Mouse (Mus musculus): ENCODE data around the gene Wdr92. TPM values are rescaled to one million over a fixed set of nuclear protein-coding genes. Genes with fewer than 3 reads are reported as not detected.
"Not testable (repeated sequence)": the region's sequence is repeated elsewhere in the genome, so short reads cannot be mapped to it uniquely, and the experiment has no call there.

Wdr92 gene
- total RNA-seq, 1 experiment from 2014 or later = 19.8 TPM

DNA sequence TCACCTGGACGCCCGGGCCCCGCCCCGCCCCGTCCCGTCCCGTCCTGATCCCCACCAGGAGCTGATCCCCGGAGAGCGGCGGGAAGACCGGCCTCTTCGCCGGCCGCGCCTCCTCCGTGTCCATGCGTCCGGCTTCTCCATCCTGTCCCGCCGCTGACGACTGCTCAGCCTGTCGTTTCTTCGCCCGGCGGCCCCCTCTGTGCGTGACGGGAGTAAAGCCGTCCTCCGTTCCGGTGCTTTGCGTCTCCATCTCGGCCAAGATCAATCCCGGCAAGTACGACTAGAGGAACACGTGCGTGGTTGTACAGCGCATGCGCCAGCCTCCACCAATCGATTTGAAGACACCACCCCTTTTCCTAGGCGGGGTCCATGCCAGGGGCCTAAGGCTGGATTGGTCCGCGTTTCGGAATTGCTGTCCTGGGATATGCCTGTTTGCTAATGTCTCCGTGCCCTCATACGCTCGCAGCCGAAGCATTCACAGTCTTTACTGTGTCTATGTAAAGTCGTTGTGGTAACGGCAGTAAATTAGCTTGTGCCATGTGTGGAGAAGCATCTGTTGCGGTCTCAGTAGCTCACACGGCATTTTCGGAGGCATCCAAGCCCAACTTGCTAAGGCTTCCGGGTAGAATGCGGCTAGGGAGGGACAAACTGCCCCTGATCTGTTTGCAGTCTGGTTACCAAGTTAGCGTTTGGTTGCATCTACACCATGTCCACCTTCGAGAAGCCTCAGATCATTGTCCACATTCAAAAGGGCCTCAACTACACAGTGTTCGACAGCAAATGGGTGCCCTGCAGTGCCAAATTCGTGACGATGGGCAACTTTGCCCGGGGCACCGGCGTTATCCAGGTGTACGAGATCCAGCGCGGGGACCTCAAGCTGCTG, 29.6 kb downstream of the Wdr92 start, which contains the start of gene Pno1:
Pno1 (minus strand) TSS at position 311 of the 883 bp plus-strand sequence.
- peak; percentile 95 for DNase-seq

GRCm38 (mm10) chr11:17212141-17212495, 30.2 kb downstream of the Wdr92 start:
- DNase-seq = no peak

- no peak for DNase-seq
These were observed 31.1 kb downstream of the Wdr92 start for GRCm38 (mm10) chr11:17212903-17213509.

GRCm38 (mm10) chr11:17215475-17215874, 33.6 kb downstream of the Wdr92 start:
- DNase-seq = no peak

DNA sequence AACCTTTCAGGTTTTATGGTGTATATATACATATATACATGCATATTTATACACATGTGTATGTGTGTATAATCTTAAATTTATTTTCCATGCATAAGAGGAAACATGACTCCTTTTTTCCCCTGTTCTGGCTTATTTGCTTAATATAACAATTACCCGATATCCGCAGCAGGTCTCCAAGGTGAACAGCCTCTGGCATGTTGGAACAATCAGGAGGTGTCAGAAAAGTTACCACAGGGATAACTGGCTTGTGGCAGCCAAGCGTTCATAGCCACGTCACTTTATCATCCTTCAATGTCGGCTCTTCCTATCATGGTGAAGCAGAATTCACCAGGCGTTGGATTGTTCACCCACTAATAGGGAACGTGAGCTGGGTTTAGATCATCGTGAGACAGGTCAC, 39.2 kb downstream of the Wdr92 start:
- no peak for DNase-seq

DNA sequence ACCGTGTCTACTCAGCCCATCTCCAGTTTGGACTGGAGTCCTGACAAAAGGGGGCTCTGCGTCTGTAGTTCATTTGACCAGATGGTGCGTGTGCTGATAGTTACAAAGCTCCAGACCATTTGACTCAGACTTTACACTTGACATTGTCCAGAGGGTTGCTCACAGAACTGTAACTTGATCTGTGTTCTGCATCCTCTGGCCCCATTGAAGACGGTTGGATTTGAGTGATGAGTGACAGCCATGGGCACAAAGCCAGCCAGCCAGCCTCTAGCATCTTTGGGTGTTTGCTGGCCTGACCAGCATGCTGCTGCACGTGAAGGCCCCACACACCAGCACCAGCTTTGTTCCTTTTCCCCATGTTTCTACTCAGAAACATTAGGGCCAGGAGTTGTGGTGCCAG, 50.9 kb downstream of the Wdr92 start:
- no peak for DNase-seq

DNA sequence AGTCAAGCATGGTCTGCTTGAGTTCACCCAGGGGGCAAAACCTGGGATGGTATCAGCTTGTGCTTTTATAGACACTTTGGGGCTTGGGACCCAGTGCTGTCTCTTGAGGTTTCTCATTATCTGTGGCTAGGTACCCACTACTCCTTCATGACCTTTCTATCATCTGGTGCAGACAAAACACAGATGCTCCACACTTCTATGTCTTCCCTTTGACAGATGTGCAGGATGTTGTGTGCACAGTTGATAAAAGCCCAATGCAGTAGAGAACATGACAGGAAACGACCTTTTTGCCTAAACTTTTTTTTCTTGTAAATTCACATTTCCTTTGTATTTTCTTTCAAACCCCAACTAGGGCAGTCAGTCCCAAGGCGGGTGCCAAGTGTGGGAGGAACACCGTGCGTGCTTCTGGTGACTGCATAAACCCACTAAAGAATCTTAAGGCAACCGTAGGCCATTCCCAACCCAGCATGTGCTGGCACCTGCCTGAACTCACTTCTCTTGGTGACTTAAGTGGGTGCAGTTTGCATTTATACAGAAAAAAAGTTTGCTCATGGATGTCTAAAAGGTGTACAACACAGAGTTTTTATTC, 54.6 kb downstream of the Wdr92 start:
- no peak for DNase-seq

DNA sequence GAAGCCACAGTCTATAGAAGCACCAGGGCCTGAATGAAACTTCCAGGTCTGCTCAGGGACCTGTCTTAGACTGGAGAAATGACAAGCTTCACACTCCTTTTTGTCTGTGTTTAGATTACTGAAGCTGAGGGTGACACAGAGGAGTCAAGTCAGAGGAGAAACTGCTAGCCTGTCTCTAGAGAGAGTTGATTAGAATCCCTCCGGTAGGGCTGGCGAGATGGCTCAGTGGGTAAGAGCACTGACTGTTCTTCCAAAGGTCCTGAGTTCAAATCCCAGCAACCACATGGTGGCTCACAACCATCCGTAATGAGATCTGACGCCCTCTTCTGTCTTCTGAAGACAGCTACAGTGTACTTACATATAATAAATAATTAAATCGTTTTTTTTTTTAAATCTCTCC, 56.7 kb downstream of the Wdr92 start:
- DNase-seq = not testable (repeated sequence)

GRCm38 (mm10) chr11:17248715-17249114, 66.8 kb downstream of the Wdr92 start:
- no peak for DNase-seq

- DNase-seq = no peak
These were observed 75.0 kb downstream of the Wdr92 start for GRCm38 (mm10) chr11:17256813-17257365.

GRCm38 (mm10) chr11:17257443-17257842, 75.5 kb downstream of the Wdr92 start, which contains the start of gene C1d:
Gene C1d, plus strand, starts transcription at chr11:17257579.
- peak; percentile 97 for DNase-seq

GRCm38 (mm10) chr11:17257861-17258260, 76.0 kb downstream of the Wdr92 start:
- DNase-seq = peak; percentile 31

DNA sequence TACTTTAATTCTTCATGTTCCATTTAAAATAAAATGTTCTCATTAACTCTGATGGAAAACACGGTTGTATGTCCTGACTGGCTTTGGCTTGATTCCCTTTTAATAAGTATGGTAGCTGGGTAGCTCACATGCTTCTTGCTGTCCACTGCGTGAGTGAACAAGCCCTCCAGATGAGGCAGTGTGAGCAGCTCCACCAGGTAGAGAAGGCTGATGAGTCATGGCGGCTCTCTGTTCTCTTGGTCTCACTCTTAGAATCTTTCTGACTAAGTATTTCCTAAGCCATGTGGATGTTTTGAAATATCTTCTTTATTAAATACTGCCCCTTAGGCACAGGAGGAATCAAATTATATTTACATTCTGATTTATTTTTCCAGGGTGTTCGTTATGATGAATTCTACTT, 85.3 kb downstream of the Wdr92 start:
- DNase-seq = no peak

DNA sequence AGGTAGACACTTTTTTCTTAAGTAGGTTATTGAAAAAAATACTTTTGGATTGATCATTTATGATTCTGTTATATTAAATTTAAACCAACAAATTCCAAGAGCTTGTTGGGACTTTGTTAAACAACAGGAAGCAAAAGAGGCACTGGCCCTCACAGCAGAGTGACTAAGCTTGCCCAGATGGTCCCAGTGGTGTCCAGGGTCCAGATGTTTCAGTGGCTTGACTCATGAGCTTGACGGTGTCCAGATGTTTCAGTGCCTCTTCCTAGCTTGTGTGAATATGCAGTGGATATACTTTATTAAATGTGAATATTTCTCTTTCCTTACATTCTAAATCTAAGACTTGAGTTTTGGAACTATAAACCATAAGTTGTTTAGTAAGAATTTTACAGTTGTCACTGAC, 86.9 kb downstream of the Wdr92 start:
- no peak for DNase-seq

DNA sequence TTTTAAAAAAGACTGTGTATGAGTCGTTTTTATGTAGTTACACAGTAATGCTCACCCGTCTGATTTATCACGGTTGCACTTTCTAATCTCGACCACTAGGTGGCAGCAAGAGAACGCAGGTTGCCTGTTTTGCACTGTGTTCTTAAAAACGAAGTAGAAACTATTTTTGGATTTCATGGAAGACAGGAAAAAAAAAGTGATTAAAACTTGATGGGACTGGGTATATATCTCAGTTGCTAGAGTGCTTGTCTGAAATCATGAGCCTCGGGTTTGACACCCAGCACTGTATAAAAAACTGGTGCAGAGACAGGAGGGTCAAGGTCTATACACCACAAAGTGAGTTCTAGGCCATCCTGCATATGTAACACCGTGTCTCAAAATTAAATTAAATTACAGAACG, 98.1 kb downstream of the Wdr92 start:
- peak; percentile 27 for DNase-seq

Other genes with a start within 250 kb of the Wdr92 start
- 1.6 and 1.7 TPM in 2 replicates for gene Fbxo48, start 230.7 kb upstream of the Wdr92 start, total RNA-seq (2021)
- gene Cnrip1, start 130.5 kb upstream of the Wdr92 start, total RNA-seq (2021) = 12.9 and 21.7 TPM in 2 replicates
- 2.7 and 2.9 TPM in 2 replicates for gene Plek, start 129.7 kb upstream of the Wdr92 start, total RNA-seq (2021)
- 96.0 and 98.8 TPM in 2 replicates for gene Ppp3r1, start 22.8 kb upstream of the Wdr92 start, total RNA-seq (2021)
- gene Pno1, start 29.5 kb downstream of the Wdr92 start, total RNA-seq (2021) = 45.3 and 49.9 TPM in 2 replicates
- 63.4 and 64.5 TPM in 2 replicates for gene C1d, start 75.5 kb downstream of the Wdr92 start, total RNA-seq (2021)

Data from adrenal gland, postnatal 25 days (tissue).